In the genomic region with DNA sequence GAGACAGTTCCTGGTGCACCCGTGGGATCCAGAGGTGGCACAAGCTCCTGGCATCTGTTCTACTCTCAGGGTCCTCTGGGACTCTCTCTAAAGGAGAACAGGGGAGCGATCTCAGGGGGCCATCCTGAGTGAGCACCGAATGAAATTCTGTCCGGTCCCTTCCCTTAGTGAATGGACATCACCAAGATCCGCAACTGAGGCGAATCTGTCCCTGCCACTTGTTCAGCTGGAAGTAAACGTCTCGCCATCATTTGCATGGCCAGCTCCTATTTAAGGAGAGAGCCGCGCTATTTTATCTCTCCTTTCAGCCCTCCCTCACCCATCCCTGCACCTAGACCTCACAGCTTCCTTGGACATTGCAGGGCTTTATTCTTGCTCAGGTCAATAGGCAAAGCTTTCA, we compare ENCODE assay signal across 10 mouse cellular contexts. TPM values are rescaled to one million over a fixed set of nuclear protein-coding genes. Genes with fewer than 3 reads are reported as not detected.
DNase-seq lines count a peak whose midpoint lies in the region; ATAC-seq and TF ChIP-seq lines count a peak whose summit lies in the region.
"Had no signal": no experiment of that assay in that cellular context is flagged by ENCODE, and none has a peak within 500 bp of the region (broad histone marks: within the 10 kb centered on the region; RNA-seq: fewer than 3 reads in every experiment).

No protein-coding gene starts in this region.

- TF ChIP-seq CTCF in heart, postnatal 0 days (IDR thresholded peaks at IDR 0.05; ENCODE audit: low read depth) = no peak
- TF ChIP-seq CTCF in cortical plate, adult 2 months (IDR thresholded peaks at IDR 0.05; ENCODE audit: extremely low read depth, insufficient read depth, low read length) = no peak

- WGBS in heart, postnatal 0 days = 11% methylated on average over 10 of the region's 10 CpGs
- 4% methylated on average over 10 of the region's 10 CpGs for WGBS in forebrain, embryonic 15.5 days
- 10% methylated on average over 10 of the region's 10 CpGs for WGBS in midbrain, embryonic 12.5 days

- no peak for ATAC-seq in heart, postnatal 0 days (ENCODE audit: insufficient read depth, low read depth)
- ATAC-seq in forebrain, embryonic 15.5 days (replicated peaks) = no peak
- ATAC-seq in midbrain, embryonic 12.5 days (ENCODE audit: low FRiP score, low read depth) = 0 out of 2 replicates have a peak, but pooled peaks have one; percentile 14

- H3K4me1 ChIP-seq in heart, postnatal 0 days (ENCODE audit: control insufficient read depth, insufficient read depth) = peaks cover 7% of the 10 kb centered on the region; the same call in 1 of the 2 replicates
- H3K4me1 ChIP-seq in cortical plate, adult 2 months (ENCODE audit: control insufficient read depth, insufficient read depth, low read length) = peaks cover 7% of the 10 kb centered on the region; the same call in 1 of the 2 replicates
- H3K4me1 ChIP-seq in forebrain, embryonic 15.5 days = peaks cover 26% of the 10 kb centered on the region
- H3K4me1 ChIP-seq in midbrain, embryonic 12.5 days = peaks cover 19% of the 10 kb centered on the region

- no peak overlapping the region for H3K9ac ChIP-seq in heart, postnatal 0 days (replicated peaks; ENCODE audit: low read depth, low read length)
- H3K9ac ChIP-seq in forebrain, embryonic 15.5 days (replicated peaks) = peak overlapping the region; percentile 75
- peak overlapping the region; percentile 44 for H3K9ac ChIP-seq in midbrain, embryonic 12.5 days (replicated peaks)

- no peak for TF ChIP-seq POLR2A in cortical plate, adult 2 months (IDR thresholded peaks at IDR 0.05; ENCODE audit: extremely low read depth, insufficient read depth, low read length)

- no peak overlapping the region for H3K27ac ChIP-seq in heart, postnatal 0 days (ENCODE audit: low read depth)
- H3K27ac ChIP-seq in cortical plate, adult 2 months (ENCODE audit: insufficient read depth, low read length) = 0 out of 2 replicates have a peak overlapping the region, but pooled peaks have one; percentile 63
- no peak overlapping the region for H3K27ac ChIP-seq in forebrain, embryonic 15.5 days (replicated peaks)
- no peak overlapping the region for H3K27ac ChIP-seq in midbrain, embryonic 12.5 days (replicated peaks)
- H3K27ac ChIP-seq: macrophage had no signal

- peak overlapping the region; percentile 48 for H3K4me3 ChIP-seq in heart, postnatal 0 days (ENCODE audit: low read depth, low read length)
- peak overlapping the region; percentile 93 for H3K4me3 ChIP-seq in cortical plate, adult 2 months (ENCODE audit: insufficient read depth, low read length)
- peak overlapping the region; percentile 86 for H3K4me3 ChIP-seq in forebrain, embryonic 15.5 days
- H3K4me3 ChIP-seq in midbrain, embryonic 12.5 days = peak overlapping the region; percentile 63

- no peak for DNase-seq in heart, postnatal 0 days (ENCODE audit: low spot score)
- DNase-seq in heart, adult 9 months (ENCODE audit: low spot score in 2 of 2) = no peak
- no peak for DNase-seq in adrenal gland, adult (ENCODE audit: inconsistent age in 2 of 2, low spot score in 1 of 2)
- DNase-seq in layer of hippocampus, postnatal 36 days = no peak
- no peak for DNase-seq in thymus, postnatal 4 days

- no peaks in the 10 kb centered on the region for H3K36me3 ChIP-seq in heart, postnatal 0 days (replicated peaks; ENCODE audit: control insufficient read depth, insufficient read depth, low read length)
- H3K36me3 ChIP-seq in forebrain, embryonic 15.5 days = no peaks in the 10 kb centered on the region
- no peaks in the 10 kb centered on the region for H3K36me3 ChIP-seq in midbrain, embryonic 12.5 days

- no peaks in the 10 kb centered on the region for H3K9me3 ChIP-seq in heart, postnatal 0 days (replicated peaks; ENCODE audit: control insufficient read depth, low read length)
- no peaks in the 10 kb centered on the region for H3K9me3 ChIP-seq in forebrain, embryonic 15.5 days
- H3K9me3 ChIP-seq in midbrain, embryonic 12.5 days = no peaks in the 10 kb centered on the region

- no peak for TF ChIP-seq EP300 in heart, postnatal 0 days (IDR thresholded peaks at IDR 0.05; ENCODE audit: low read depth)

- peaks cover 96% of the 10 kb centered on the region for H3K27me3 ChIP-seq in heart, postnatal 0 days (ENCODE audit: control insufficient read depth, insufficient read depth, low read length)
- H3K27me3 ChIP-seq in forebrain, embryonic 15.5 days = peaks cover 33% of the 10 kb centered on the region
- H3K27me3 ChIP-seq in midbrain, embryonic 12.5 days = peaks cover 84% of the 10 kb centered on the region

- peak overlapping the region; percentile 72; the same call in 1 of the 2 replicates for H3K4me2 ChIP-seq in heart, postnatal 0 days (ENCODE audit: low read depth, low read length)
- H3K4me2 ChIP-seq in forebrain, embryonic 15.5 days (replicated peaks) = peak overlapping the region; percentile 81
- H3K4me2 ChIP-seq in midbrain, embryonic 12.5 days (replicated peaks) = peak overlapping the region; percentile 78

RNA-seq across cellular contexts. Expression of a gene that starts 0.7 kb away (rescaled TPM):
- 1.6 and 2.9 TPM in 2 replicates for total RNA-seq in heart, postnatal 0 days (2014; rRNA removed; ENCODE audit: low replicate concordance)
- polyA plus RNA-seq in heart, postnatal 0 days (2015; fragmentation: Nextera tagmentation; extraction: Ambion mirVana) = 0.22 and 0.30 TPM in 2 replicates
- 181 and 217 TPM in 2 replicates for polyA plus RNA-seq in cortical plate, adult 2 months (2012; rRNA removed)
- 5.7 and 6.9 TPM in 2 replicates for polyA plus RNA-seq in forebrain, embryonic 15.5 days (2015; fragmentation: Nextera tagmentation; extraction: Ambion mirVana)
- polyA plus RNA-seq in midbrain, embryonic 12.5 days (2016; fragmentation: Nextera tagmentation; extraction: Ambion mirVana) = 2.0 and 2.5 TPM in 2 replicates
- 100 to 1,000 TPM; 345 to 379 TPM for total RNA-seq in layer of hippocampus, postnatal 36 days (2021)
- total RNA-seq: hematopoietic stem cell, adult 5-6 weeks had no signal
- polyA plus RNA-seq: macrophage had no signal

Comparison
In these comparisons a context has a peak if more than half of its experiments do, and no peak if none do; other contexts are left out.
1. RNA of a gene that starts 0.7 kb away (polyA plus RNA-seq): 181 to 217 TPM in cortical plate, adult 2 months; 5.7 to 6.9 TPM in forebrain, embryonic 15.5 days, 2.0 to 2.5 TPM in midbrain, embryonic 12.5 days and 0.22 to 0.30 TPM in heart, postnatal 0 days; every median in the first group is over 10 times any median in the second.
2. Peak in every context shown above with its lines, with median percentiles within 50 percentile points of each other: H3K4me2 ChIP-seq and H3K4me3 ChIP-seq.